Mouse (Mus musculus): ENCODE data around the gene Cdc14a.

Gene Cdc14a

GRCm38 (mm10) chr3:116267036-116267654, 156.7 kb downstream of the Cdc14a start:
- no peak for DNase-seq (ENCODE audit: low read depth, low spot score)

- DNase-seq (ENCODE audit: low read depth, low spot score) = no peak
Measured at GRCm38 (mm10) chr3:116266360-116266759, 157.5 kb downstream of the Cdc14a start.

GRCm38 (mm10) chr3:116263977-116264376, 159.9 kb downstream of the Cdc14a start:
- no peak for DNase-seq (ENCODE audit: low read depth, low spot score)

DNA sequence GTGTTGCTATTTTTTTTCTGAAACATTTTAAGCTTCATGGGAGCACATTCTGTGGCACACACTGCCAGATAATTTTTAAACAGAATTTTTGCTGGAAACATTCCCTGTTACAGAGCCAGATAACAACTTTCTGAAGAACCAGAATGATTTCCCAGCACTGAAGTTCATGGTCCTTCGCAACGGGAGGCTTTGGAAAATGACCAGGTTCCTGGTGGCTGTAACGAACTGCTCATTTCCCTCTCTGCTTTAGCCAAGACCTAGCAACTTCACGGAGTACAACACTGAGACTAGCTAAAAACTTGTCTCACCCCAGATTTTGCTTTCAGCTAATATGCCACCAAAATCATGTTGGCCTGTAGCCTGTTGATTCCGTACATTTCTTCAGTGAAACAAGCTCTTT, 160.8 kb downstream of the Cdc14a start:
- no peak for DNase-seq (ENCODE audit: low read depth, low spot score)

GRCm38 (mm10) chr3:116256104-116256503, 167.7 kb downstream of the Cdc14a start:
- DNase-seq (ENCODE audit: low read depth, low spot score) = no peak

DNA sequence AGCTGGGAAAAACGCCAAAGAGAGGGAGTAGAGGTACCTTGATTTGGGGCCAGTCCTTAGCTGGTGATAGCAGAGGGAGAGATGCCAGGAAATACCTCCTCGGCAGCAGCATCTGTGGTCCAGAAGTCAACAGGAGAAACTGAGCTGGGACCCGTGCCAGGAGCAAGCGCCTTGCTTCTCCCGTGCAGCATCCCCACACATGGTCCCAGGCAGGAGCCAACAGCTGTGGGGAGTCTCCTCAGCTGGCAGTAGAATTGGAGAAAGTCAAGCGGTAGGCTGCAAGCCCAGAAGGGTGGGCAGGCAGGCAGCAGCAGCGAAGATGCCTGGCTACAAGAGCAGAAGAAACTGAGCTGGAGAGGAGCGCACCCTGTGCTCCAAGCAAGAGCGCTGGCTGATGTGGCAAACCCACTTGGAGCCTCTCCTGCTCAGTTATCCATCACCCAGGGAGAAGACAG, 170.7 kb downstream of the Cdc14a start, which contains the start of gene Gpr88:
Gpr88 (minus strand) TSS at position 427 of the 455 bp plus-strand sequence.
- peak; percentile 23 for DNase-seq (ENCODE audit: low read depth, low spot score)

GRCm38 (mm10) chr3:116252255-116253040, 171.4 kb downstream of the Cdc14a start:
- peak; percentile 49 for DNase-seq (ENCODE audit: low read depth, low spot score)

DNA sequence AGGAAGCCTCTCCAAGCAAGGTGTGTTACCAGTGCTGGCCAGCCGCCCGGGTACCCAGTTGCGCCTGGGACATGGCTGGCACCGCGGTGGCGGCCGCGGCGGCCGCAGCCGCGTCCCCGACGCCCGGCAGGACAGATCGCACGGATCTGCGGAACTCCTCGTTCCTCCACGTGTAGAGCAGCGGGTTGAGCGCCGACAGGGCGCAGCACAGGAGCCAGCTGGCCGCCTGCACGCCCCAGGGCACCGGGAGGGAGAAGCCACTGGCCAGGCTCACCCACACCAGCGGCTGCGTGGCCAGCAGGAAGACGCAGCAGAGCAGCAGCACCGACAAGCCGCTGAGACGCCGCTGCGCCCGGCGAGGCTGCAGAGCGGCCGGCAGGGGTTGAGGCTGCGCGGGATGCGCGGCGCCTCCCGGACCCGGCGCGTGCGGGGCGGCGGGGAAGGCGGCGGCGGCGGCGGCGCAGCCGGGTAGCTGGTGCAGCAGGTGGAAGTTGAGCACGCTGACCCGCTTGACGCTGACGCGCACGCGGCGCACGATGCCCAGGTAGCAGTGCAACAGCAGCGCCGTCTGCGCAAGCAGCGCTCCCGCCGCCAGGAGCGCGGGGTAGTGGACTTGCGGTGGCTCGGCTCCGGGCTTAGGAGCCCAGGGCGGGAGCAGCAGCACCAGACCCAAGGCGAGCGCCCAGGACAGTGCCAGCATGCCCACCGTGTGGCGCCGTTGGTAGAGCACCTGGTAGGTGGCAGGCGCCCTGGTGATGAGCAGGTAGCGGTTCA, 172.2 kb downstream of the Cdc14a start:
- peak; percentile 77 for DNase-seq (ENCODE audit: low read depth, low spot score)

GRCm38 (mm10) chr3:116249026-116249425, 174.8 kb downstream of the Cdc14a start:
- DNase-seq (ENCODE audit: low read depth, low spot score) = no peak

DNA sequence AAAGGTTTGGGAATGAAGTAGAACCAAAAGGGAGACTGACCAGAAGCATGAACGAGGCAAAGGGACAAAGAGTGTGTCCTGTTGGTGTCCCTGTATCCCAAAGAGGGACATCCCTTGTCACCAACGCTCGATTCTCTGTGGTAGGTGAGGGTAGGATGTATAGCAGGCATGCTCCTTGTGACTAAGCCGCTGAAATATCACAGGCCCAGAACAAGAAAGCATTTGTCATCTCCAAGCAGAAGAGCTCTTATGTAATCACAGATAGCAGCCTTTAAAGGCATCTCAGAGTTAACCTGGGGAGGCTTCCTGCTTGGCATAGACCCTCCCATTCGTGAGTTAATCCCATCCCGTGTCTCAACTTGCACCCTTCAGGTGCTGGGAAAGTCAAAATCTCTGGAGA, 179.4 kb downstream of the Cdc14a start:
- no peak for DNase-seq (ENCODE audit: low read depth, low spot score)

- DNase-seq (ENCODE audit: low read depth, low spot score) = no peak
Measured at GRCm38 (mm10) chr3:116242685-116243084, 181.1 kb downstream of the Cdc14a start.

GRCm38 (mm10) chr3:116237527-116237926, 186.3 kb downstream of the Cdc14a start:
- peak; percentile 28 for DNase-seq (ENCODE audit: low read depth, low spot score)

GRCm38 (mm10) chr3:116236856-116237255, 187.0 kb downstream of the Cdc14a start:
- no peak for DNase-seq (ENCODE audit: low read depth, low spot score)

DNA sequence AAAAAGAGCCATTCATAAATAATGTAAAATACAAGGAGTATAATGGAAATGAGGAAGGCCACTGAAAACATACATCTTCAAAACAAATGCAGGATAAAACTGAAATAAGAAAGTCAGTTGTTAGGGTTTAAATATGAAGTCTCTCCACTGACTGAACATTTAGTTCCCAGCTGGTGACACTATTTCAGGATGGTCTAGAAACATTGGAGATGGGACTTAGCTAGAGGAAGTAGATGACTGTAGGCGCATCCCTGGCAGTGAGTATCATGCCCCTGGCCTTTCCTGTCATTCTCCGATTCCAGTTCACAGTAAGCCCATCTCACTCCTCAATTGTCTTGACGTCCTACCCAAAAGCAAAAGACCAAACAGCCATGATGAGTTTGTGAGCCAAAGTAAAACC, 190.3 kb downstream of the Cdc14a start:
- no peak for DNase-seq (ENCODE audit: low read depth, low spot score)

DNA sequence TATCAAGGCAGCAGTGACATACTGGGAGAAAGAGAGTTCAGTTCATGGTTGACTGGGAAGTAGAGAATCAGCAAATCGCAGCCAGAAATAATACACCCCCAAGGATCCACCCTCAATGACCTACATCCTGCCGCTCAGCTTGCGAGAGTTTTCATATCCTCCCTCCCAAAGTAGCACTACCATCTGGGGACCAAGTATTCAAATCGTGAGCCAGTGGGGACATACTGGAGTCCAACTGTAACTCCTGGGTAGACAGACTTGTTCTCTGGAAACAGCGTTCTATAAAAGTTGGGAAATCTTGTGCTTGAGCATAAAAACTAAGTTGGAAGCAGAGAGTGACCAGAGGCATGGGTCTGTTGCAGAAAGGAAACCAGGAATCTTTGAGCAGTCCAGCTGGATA, 191.1 kb downstream of the Cdc14a start:
- DNase-seq (ENCODE audit: low read depth, low spot score) = no peak

- DNase-seq (ENCODE audit: low read depth, low spot score) = no peak
Measured at GRCm38 (mm10) chr3:116229336-116229735, 194.5 kb downstream of the Cdc14a start.

DNA sequence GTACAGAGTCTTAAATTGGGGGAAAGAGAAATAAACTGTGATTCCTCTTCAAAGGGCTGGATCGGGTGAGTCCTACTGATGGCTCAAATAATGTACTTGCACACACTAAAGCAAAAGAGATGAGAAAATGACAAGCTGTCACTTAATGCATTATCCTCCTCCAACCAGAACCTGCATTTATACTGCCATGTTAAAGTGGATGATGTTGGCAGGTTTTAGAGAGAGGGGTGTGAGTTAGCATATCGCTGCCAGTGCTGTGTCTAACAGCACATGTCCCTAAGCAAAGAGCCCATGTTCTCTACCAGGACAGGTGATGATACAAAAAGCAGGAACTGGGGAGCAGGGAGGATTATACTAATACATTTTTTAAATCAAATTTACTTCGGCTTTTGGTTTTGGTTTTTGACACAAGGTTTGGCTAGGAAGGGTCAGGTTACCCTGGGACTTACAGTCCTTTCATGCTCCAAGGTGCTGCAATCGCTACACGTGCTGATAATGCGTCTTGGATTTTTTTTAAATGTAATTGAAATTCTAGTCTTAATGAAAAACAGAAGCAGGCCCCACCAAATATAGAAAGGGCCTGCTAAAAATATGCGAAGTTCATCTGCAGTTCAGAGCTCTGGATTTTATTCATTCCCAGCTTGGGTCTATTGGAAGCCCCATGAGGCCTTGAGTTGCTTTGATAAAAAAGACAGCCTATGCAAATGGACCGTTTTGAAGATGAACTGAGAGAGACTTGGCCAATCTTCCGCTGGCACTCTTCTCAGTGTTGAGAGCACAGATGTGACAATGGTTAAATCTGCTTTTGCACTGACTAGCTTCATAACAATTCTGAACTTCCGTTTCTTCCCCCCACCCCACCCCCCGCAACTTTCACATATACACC, 195.2 kb downstream of the Cdc14a start:
- DNase-seq (ENCODE audit: low read depth, low spot score) = no peak

- no peak for DNase-seq (ENCODE audit: low read depth, low spot score)
Measured at GRCm38 (mm10) chr3:116227383-116227782, 196.4 kb downstream of the Cdc14a start.

DNA sequence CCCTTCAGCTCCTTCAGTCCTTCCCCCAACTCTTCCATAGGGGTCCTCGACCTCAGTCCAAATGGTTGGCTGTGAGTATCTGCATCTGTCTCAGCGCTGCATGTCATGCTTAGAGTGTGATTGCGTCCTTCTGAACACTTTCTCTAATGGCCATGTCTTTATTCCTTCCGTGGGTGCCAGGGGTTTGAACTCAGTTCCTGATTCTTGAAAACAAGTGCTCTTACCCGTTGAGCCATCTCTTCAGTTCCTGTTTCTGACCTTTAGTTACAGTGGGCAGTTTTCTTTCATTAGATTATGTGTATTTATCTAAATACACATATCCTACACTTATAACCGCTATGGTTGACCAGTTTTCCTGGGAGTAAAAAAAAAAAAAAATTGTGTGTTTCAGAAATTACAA, 196.9 kb downstream of the Cdc14a start:
- DNase-seq (ENCODE audit: low read depth, low spot score) = no peak
